ENCODE assay signal across 20 mouse cellular contexts in the genomic region with DNA sequence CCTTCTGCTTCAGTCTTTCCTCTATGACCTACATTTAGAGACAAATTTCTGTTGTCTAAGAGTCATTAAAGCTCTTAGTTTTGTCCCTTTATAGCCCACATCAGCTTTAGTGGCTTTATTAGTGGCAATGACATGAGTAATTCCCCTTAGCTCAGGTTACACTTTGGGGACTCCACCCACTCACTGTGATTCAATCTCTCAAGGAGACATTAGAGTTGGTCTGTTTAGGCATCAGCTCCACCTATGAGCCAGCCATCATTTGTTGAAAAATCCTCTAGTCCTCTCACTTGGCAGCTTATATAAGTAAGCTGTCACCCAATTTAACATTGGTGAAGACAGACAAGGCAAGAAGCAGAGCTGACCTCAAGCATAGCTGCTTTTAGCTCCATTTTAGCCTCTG.
"Had no signal": no experiment of that assay in that cellular context is flagged by ENCODE, and none has a peak within 500 bp of the region (broad histone marks: within the 10 kb centered on the region; RNA-seq: fewer than 3 reads in every experiment).

No protein-coding gene starts in this region.

- ATAC-seq: liver, embryonic 12.5 days; midbrain, embryonic 15.5 days had no signal

- H3K27me3 ChIP-seq: limb, embryonic 13.5 days; liver, embryonic 12.5 days; liver, embryonic 15.5 days; midbrain, embryonic 12.5 days; midbrain, embryonic 15.5 days; neural tube, embryonic 12.5 days; neural tube, embryonic 15.5 days; stomach, embryonic 15.5 days had no signal

- H3K9ac ChIP-seq: limb, embryonic 13.5 days; liver, embryonic 12.5 days; liver, embryonic 15.5 days; midbrain, embryonic 12.5 days; midbrain, embryonic 15.5 days; neural tube, embryonic 12.5 days; neural tube, embryonic 15.5 days; stomach, embryonic 15.5 days had no signal

- DNase-seq: kidney, adult 9 months; kidney, postnatal 14 days; kidney, postnatal 4 days; liver; lung, adult 18-20 months; lung, postnatal 14 days; retina, postnatal 1 day; right cerebral cortex, postnatal 25 days; spleen, adult 18-20 months; thymus, postnatal 25 days had no signal

- H3K4me3 ChIP-seq: limb, embryonic 10.5 days; limb, embryonic 13.5 days; liver, embryonic 12.5 days; liver, embryonic 15.5 days; midbrain, embryonic 12.5 days; midbrain, embryonic 15.5 days; neural tube, embryonic 12.5 days; neural tube, embryonic 15.5 days; stomach, embryonic 15.5 days had no signal

- H3K4me1 ChIP-seq: limb, embryonic 13.5 days; liver, embryonic 12.5 days; liver, embryonic 15.5 days; midbrain, embryonic 12.5 days; midbrain, embryonic 15.5 days; neural tube, embryonic 12.5 days; neural tube, embryonic 15.5 days; stomach, embryonic 15.5 days had no signal

- H3K36me3 ChIP-seq: limb, embryonic 10.5 days; limb, embryonic 13.5 days; liver, embryonic 12.5 days; liver, embryonic 15.5 days; midbrain, embryonic 12.5 days; midbrain, embryonic 15.5 days; neural tube, embryonic 12.5 days; neural tube, embryonic 15.5 days; stomach, embryonic 15.5 days had no signal

- H3K9me3 ChIP-seq: limb, embryonic 10.5 days; limb, embryonic 13.5 days; liver, embryonic 12.5 days; liver, embryonic 15.5 days; midbrain, embryonic 12.5 days; midbrain, embryonic 15.5 days; neural tube, embryonic 12.5 days; neural tube, embryonic 15.5 days; stomach, embryonic 15.5 days had no signal

- H3K4me2 ChIP-seq: limb, embryonic 13.5 days; liver, embryonic 12.5 days; liver, embryonic 15.5 days; midbrain, embryonic 12.5 days; midbrain, embryonic 15.5 days; neural tube, embryonic 12.5 days; neural tube, embryonic 15.5 days; stomach, embryonic 15.5 days had no signal

- H3K27ac ChIP-seq: limb, embryonic 10.5 days; limb, embryonic 13.5 days; liver, embryonic 12.5 days; liver, embryonic 15.5 days; macrophage; midbrain, embryonic 12.5 days; midbrain, embryonic 15.5 days; neural tube, embryonic 12.5 days; neural tube, embryonic 15.5 days; stomach, embryonic 15.5 days had no signal
